Mouse (Mus musculus): ENCODE measurements at regions not wholly inside any gene's neighbourhood (a gene's known extent, or its start where the extent isn't known, plus 50 kb on each side); places are given as distances from the start of the nearest gene placed in this dataset.

- no peak for TF ChIP-seq ZNF384 (IDR thresholded peaks at IDR 0.05; ENCODE audit: low read depth, low read length)
- no peak for TF ChIP-seq HCFC1 (IDR thresholded peaks at IDR 0.05; ENCODE audit: borderline replicate concordance, insufficient read depth, low read length)
- TF ChIP-seq ZC3H11A (IDR thresholded peaks at IDR 0.05; ENCODE audit: borderline replicate concordance, low read depth, low read length) = no peak
- TF ChIP-seq CHD2 (IDR thresholded peaks at IDR 0.05; ENCODE audit: low read depth, low read length) = no peak
- no peak for TF ChIP-seq MAFK (IDR thresholded peaks at IDR 0.05; ENCODE audit: insufficient read depth, low read depth, low read length)
Observed at GRCm38 (mm10) chr6:99844775-99845507, 118.7 kb upstream of the Prok2 start.
